Mouse (Mus musculus) common myeloid progenitor, adult 5-6 weeks (primary cell): ENCODE data around the gene Olfr1352. TPM values are rescaled to one million over a fixed set of nuclear protein-coding genes. Genes with fewer than 3 reads are reported as not detected.
"Not testable (repeated sequence)": the region's sequence is repeated elsewhere in the genome, so short reads cannot be mapped to it uniquely, and the experiment has no call there.

Source experiments
- ATAC-seq: replicated peaks from 2 replicates; pipeline ENCODE4 v1.8.0; 2016; ENCODE audit warnings: low read depth, mild to moderate bottlenecking, moderate TSS enrichment, inconsistent platforms; ENCODE audit not compliant: poor library complexity, severe bottlenecking
- total RNA-seq: library from RNA; stranded (forward); fragments of 200-1000, 187-1606 nt; gene quantifications from 2 replicates; pipeline ENCODE4 v1.2.3, GENCODE M21; 2017

The Olfr1352 gene
- total RNA-seq = not detected in 2 replicates

- no peak for ATAC-seq
These were observed at the start of gene Olfr1352 for GRCm38 (mm10) chr10:78980750-78981149. TSS of gene Olfr1352 (plus strand) at chr10:78981050.

- ATAC-seq = not testable (repeated sequence)
These were observed 30.5 kb upstream of the Olfr1352 start, which contains the start of gene Olfr8 for GRCm38 (mm10) chr10:78950336-78950735. TSS of gene Olfr8 (plus strand) at chr10:78950636.

- not testable (repeated sequence) for ATAC-seq
These were observed 17.8 kb upstream of the Olfr1352 start, which contains the start of gene Olfr1353 for GRCm38 (mm10) chr10:78963009-78963408. TSS of gene Olfr1353 (plus strand) at chr10:78963309.

GRCm38 (mm10) chr10:79012172-79012571 is 31.3 kb downstream of the Olfr1352 start, which contains the start of gene Olfr1351:
TSS of gene Olfr1351 (plus strand) at chr10:79012472.
- ATAC-seq = no peak

GRCm38 (mm10) chr10:79028441-79028840 is 47.6 kb downstream of the Olfr1352 start, which contains the start of gene Olfr57:
TSS of gene Olfr57 (plus strand) at chr10:79028741.
- ATAC-seq = no peak

Other genes starting within 250 kb of the Olfr1352 start
- not detected in 2 replicates for gene Ccdc105, start 228.0 kb upstream of the Olfr1352 start, total RNA-seq
- gene Slc1a6, start 200.6 kb upstream of the Olfr1352 start, total RNA-seq = not detected in 2 replicates
- not detected in 2 replicates for gene Olfr1356, start 128.9 kb upstream of the Olfr1352 start, total RNA-seq
- gene Olfr1355, start 105.5 kb upstream of the Olfr1352 start, total RNA-seq = not detected in 2 replicates
- gene Olfr1354, start 67.9 kb upstream of the Olfr1352 start, total RNA-seq = not detected in 2 replicates
- gene Olfr8, start 30.4 kb upstream of the Olfr1352 start, total RNA-seq = not detected in 2 replicates
- gene Olfr1353, start 17.7 kb upstream of the Olfr1352 start, total RNA-seq = not detected in 2 replicates
- not detected in 2 replicates for gene Olfr1351, start 31.4 kb downstream of the Olfr1352 start, total RNA-seq
- gene Olfr57, start 47.7 kb downstream of the Olfr1352 start, total RNA-seq = not detected in 2 replicates
- gene 2610008E11Rik, start 116.5 kb downstream of the Olfr1352 start, total RNA-seq = 22.5 and 23.9 TPM in 2 replicates
- gene Vmn2r80, start 167.7 kb downstream of the Olfr1352 start, total RNA-seq = not detected in 2 replicates